In genomic region chr10:85993836-85994235, GRCm38 (mm10) we compare ENCODE assay signal across 33 mouse cellular contexts. TPM values are rescaled to one million over a fixed set of nuclear protein-coding genes. Genes with fewer than 3 reads are reported as not detected.
"Had no signal": no experiment of that assay in that cellular context is flagged by ENCODE, and none has a peak within 500 bp of the region (broad histone marks: within the 10 kb centered on the region; RNA-seq: fewer than 3 reads in every experiment).

No protein-coding gene starts in this region.

- H3K4me1 ChIP-seq: embryonic facial prominence, embryonic 10.5 days; embryonic facial prominence, embryonic 12.5 days; embryonic facial prominence, embryonic 15.5 days; forebrain, embryonic 10.5 days; forebrain, embryonic 12.5 days; forebrain, embryonic 13.5 days; forebrain, embryonic 15.5 days had no signal

- DNase-seq: cerebellum, adult 2 months; cerebellum, adult 8-10 months; cerebellum, adult 9-10 months; cerebellum, adult 9-11 months; cerebellum, postnatal 10 days; cerebellum, postnatal 14 days; cerebellum, postnatal 25 days; cerebellum, postnatal 36 days; embryo, embryonic 11 days; forebrain, postnatal 0 days; gastrocnemius, adult 2 months; gastrocnemius, postnatal 10 days; gastrocnemius, postnatal 14 days; gastrocnemius, postnatal 25 days; gastrocnemius, postnatal 36 days; heart, adult 18-20 months had no signal

- H3K9me3 ChIP-seq: embryonic facial prominence, embryonic 10.5 days; embryonic facial prominence, embryonic 12.5 days; embryonic facial prominence, embryonic 13.5 days; embryonic facial prominence, embryonic 15.5 days; forebrain, embryonic 10.5 days; forebrain, embryonic 12.5 days; forebrain, embryonic 13.5 days; forebrain, embryonic 15.5 days had no signal

- H3K27me3 ChIP-seq: embryonic facial prominence, embryonic 12.5 days; embryonic facial prominence, embryonic 13.5 days; embryonic facial prominence, embryonic 15.5 days; forebrain, embryonic 12.5 days; forebrain, embryonic 13.5 days; forebrain, embryonic 15.5 days had no signal

- H3K9ac ChIP-seq: embryonic facial prominence, embryonic 12.5 days; embryonic facial prominence, embryonic 13.5 days; embryonic facial prominence, embryonic 15.5 days; forebrain, embryonic 12.5 days; forebrain, embryonic 13.5 days; forebrain, embryonic 15.5 days; forebrain, postnatal 0 days had no signal

- H3K36me3 ChIP-seq: embryonic facial prominence, embryonic 10.5 days; embryonic facial prominence, embryonic 12.5 days; embryonic facial prominence, embryonic 13.5 days; embryonic facial prominence, embryonic 15.5 days; forebrain, embryonic 10.5 days; forebrain, embryonic 12.5 days; forebrain, embryonic 15.5 days had no signal

- H3K4me3 ChIP-seq: embryonic facial prominence, embryonic 10.5 days; embryonic facial prominence, embryonic 12.5 days; embryonic facial prominence, embryonic 13.5 days; embryonic facial prominence, embryonic 15.5 days; erythroblast, embryonic 14.5 days; forebrain, embryonic 10.5 days; forebrain, embryonic 12.5 days; forebrain, embryonic 13.5 days; forebrain, embryonic 15.5 days; gastrocnemius, adult 2 months had no signal

- H3K27ac ChIP-seq: embryonic facial prominence, embryonic 10.5 days; embryonic facial prominence, embryonic 12.5 days; embryonic facial prominence, embryonic 13.5 days; embryonic facial prominence, embryonic 15.5 days; forebrain, embryonic 10.5 days; forebrain, embryonic 12.5 days; forebrain, embryonic 13.5 days; forebrain, embryonic 15.5 days; gastrocnemius, adult 2 months had no signal

RNA-seq across cellular contexts. Expression of gene Bpifc, which starts 17.9 kb away (rescaled TPM):
- total RNA-seq: gastrocnemius, adult 18-20 months; gastrocnemius, adult 2 months; gastrocnemius, adult 8-10 months; gastrocnemius, postnatal 10 days; gastrocnemius, postnatal 14 days; gastrocnemius, postnatal 25 days; gastrocnemius, postnatal 36 days; gastrocnemius, postnatal 4 days; heart, adult 18-20 months; heart, adult 8-10 months had no signal
- polyA plus RNA-seq: embryonic facial prominence, embryonic 10.5 days; embryonic facial prominence, embryonic 11.5 days; embryonic facial prominence, embryonic 12.5 days; erythroblast, embryonic 14.5 days; forebrain, embryonic 10.5 days; forebrain, embryonic 11.5 days; forebrain, embryonic 12.5 days; forebrain, embryonic 13.5 days; forebrain, embryonic 14.5 days; forebrain, embryonic 15.5 days; forebrain, embryonic 16.5 days had no signal
